Mouse (Mus musculus) heart, postnatal 0 days (tissue): ENCODE measurements at regions not wholly inside any gene's neighbourhood (a gene's known extent, or its start where the extent isn't known, plus 50 kb on each side); places are given as distances from the start of the nearest gene placed in this dataset.

ENCODE experiments used
- CTCF ChIP-seq: IDR thresholded peaks from 2 replicates; pipeline ENCODE4 v1.5.1; 2016; ENCODE audit warnings: antibody characterized with exemption, control low read depth, low read depth
- EP300 ChIP-seq: IDR thresholded peaks from 2 replicates; pipeline ENCODE4 v1.6.1; 2016; ENCODE audit warnings: antibody characterized with exemption, low read depth

- TF ChIP-seq CTCF (no peak), EP300 (no peak)
These were observed 69.2 kb upstream of the Rgs1 start for GRCm38 (mm10) chr1:144318289-144318688.
